Mouse (Mus musculus) kidney, postnatal 10 days (tissue): ENCODE data around the gene Lrch3.
"Not testable (repeated sequence)": the region's sequence is repeated elsewhere in the genome, so short reads cannot be mapped to it uniquely, and the experiment has no call there.

Experiments used
- DNase-seq: peaks from one replicate; pipeline ENCODE4 v3.0.0; 2021; ENCODE audit warnings: mixed read lengths

Gene Lrch3

DNA sequence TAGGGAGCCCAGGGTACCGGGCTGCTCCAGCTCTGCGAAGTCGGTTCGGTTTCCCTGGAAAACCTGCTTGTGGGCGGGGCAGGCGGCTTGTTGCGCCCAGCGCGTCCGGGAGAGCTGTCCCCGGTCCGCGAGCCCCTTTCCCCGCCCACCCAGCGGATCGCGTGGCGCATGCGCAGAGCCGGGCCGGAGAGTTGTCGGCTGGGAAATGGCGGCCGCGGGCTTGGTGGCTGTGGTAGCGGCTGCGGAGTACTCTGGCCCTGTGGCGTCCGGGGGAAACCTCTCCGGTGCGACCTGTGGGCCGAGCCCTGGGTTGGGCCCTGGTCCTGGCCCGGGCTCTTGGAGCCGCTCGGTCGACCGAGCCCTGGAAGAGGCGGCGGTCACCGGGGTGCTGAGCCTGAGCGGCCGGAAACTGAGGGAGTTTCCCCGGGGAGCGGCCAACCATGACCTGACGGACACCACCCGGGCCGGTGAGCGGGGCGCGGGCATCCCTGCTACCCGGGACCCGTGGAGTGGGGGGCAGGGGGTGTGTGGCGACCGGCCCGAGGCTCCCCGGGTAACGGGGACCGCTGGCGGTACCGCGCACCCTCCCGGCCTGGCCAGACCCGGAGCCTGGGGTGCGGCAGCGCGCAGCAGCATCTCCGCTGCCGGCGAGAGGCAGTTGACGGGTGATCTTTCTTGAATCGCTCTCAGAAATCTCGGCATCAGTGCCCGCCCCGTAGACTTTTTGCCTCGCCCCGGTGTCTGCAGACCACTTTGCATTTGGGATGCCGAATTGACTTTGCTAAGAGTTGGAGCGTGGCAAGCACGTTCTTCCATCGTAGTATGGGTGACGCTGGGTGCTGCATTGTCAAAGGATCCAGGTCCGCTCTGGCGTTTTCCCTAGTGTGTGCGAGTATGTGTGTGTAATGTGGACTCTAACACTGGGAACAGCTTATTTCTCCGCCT is at the start of gene Lrch3:
TSS of gene Lrch3 (plus strand) at position 164 of the 945 bp plus-strand sequence.
- DNase-seq = peak; percentile 98

- no peak for DNase-seq
Observed at GRCm38 (mm10) chr16:32865401-32865800, 48.5 kb upstream of the Lrch3 start.

DNA sequence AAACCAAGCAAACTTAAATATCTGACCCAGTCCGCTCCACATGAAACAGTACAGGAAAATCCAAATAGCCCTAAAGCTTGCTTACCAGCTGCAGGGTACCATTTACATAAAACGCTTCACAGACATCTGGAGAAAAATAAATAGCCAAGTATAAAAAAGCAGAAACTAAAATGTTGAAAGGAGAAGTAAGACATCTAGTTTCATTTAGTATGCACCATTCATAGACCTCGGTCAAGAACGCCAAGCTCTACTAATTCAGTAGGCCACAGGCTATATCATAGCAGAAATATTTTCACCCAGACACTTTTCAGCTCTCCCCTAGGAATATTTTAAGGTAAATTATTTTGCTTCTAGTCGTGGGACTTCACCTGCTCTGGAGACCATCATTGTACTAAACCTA is 47.2 kb upstream of the Lrch3 start:
- DNase-seq = no peak

DNA sequence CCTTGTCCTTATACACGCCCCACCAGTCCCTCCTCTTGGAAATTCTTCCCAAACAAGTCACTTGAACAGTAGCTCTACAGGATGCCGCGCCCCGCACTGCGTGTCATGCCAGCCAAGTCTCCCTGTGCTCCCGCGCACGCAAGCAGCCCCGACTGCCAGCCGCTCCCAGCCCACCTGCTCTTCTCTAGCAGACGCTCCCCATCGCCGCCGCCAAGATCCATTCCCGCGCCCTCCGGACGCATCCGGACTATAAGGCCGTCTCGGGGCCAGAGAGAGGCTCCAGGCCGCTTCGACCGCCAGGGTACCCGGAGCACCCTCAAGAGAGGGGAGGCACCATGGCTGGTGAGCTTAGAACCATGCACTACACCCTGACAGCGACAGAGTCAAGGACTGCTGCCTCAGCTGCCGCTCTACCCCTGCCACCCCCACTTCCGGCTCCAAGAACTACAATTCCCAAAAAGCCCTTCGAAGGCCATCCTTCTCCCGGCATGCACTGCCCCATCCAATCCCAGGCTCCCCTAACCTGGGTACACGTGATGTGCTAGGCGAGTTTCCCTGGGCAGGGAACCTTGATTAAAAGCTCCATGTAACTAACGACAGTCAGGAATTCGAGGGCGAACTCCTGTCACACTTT is 45.9 kb upstream of the Lrch3 start:
- peak; percentile 91 for DNase-seq

- DNase-seq = no peak
Observed at GRCm38 (mm10) chr16:32870231-32870630, 43.7 kb upstream of the Lrch3 start.

DNA sequence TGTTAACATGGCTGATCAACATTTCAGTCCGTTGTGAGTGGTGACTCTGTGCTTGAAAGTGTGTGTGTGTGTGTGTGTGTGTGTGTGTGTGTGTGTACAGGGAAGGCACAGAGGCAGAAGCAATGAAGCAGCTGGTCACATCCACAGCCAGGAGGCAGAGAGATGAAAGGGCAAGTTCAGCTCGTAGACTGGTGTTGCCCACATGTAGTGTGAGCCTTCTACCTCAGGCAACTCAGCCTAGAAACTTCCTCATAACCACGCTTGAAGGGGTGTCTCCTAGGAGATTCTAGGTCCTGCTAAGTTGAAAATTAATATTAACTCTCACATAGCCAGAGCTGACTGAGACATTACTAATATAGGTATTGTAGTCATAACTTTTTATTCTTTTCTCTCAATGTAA is 40.5 kb upstream of the Lrch3 start:
- DNase-seq = no peak

- DNase-seq = not testable (repeated sequence)
Observed at GRCm38 (mm10) chr16:32875281-32875680, 38.6 kb upstream of the Lrch3 start.

DNA sequence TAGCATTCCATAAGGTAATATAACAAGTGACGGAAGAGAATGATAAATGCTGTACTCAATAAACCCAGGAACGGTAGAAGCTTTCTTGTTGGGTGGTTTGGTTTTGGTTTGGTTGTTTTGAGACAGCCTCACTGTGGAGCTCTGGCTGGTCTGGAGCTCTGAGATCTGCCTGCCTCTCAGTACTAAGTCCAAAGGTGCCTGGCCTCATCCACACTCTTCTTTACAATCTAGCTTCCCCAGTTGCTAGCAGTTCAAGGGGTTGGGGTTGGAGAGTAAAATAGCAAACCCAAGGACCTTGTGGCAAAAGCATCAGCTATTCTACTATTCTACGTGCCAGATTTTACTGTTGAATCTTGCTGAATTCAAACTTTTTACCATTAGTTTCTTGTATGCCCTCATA is 38.1 kb upstream of the Lrch3 start:
- DNase-seq = peak; percentile 25

GRCm38 (mm10) chr16:32876831-32877230 is 37.1 kb upstream of the Lrch3 start:
- no peak for DNase-seq

- DNase-seq = peak; percentile 98
Observed at GRCm38 (mm10) chr16:32877343-32878156, 36.4 kb upstream of the Lrch3 start, which contains the start of the genes Fyttd1 and Rubcn. Fyttd1 (plus strand) TSS chr16:32877500. Rubcn (minus strand) TSS chr16:32877766.

GRCm38 (mm10) chr16:32878157-32878598 is 35.7 kb upstream of the Lrch3 start:
- no peak for DNase-seq

DNA sequence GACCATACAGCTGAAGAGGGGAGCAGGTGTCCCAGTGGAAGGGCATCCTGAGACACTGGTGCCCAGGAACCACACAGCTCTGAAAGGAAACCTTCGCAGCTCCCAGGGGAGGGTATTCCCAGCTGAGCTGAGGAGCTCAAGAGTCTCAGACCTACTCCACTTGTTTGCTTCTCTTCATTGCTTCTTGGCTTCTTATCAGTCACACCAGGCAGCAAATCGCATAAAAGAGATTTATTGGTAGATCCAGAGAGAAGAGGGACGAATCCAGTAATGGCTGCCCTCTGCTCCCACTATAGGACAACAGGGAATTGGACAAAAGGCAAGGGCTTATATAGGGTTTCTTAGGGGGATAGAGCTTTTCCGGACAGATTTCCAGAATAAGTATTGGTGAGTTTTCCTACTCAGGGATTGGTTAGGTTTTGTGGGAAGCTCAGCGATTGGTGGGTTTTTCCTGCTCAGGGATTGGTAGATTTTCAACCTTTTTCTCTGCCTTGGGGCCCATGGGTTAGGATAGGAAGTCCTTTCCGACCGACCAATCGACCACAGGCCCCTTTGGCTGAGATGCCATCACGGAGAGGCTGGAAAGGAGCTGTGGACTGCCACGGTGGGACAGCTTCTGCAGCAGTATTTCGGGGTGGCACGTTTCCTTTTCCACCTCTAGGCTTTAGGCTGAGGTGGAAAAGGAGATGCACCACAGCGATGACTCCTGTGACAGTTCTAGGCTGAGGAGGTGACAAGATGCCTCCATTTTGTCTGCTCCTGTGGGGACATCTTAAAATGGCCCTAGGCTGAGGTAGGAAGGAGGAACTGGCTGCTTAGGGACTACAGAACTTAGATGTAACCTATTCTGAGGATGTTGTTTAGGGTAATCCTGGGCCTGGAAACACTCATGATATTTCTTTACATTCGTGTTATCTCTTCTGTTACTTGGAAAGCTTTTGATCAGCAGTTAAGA is 34.7 kb upstream of the Lrch3 start:
- no peak for DNase-seq

DNA sequence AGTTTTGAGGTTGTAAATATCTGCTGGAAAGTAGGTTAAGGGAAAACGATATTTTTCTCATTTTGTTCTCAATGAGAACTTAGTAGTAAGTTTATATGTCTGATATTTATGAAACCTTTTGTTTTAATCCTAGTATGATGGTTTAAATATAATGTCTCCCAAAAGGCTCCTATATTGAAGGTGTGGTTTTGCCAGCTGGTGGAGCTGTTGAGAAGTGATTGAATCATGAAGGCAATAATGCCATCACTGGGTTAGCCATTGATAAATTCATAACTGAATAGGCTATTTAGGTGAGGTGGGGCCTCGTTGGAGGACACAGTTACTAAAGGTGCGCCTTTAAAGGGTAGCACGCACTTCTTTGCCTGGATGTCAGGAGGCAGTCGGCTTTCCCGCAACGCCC is 32.4 kb upstream of the Lrch3 start:
- DNase-seq = no peak

- DNase-seq = no peak
Observed at GRCm38 (mm10) chr16:32887996-32888395, 25.9 kb upstream of the Lrch3 start.

- peak; percentile 22 for DNase-seq
Observed at GRCm38 (mm10) chr16:32889881-32890280, 24.0 kb upstream of the Lrch3 start.

DNA sequence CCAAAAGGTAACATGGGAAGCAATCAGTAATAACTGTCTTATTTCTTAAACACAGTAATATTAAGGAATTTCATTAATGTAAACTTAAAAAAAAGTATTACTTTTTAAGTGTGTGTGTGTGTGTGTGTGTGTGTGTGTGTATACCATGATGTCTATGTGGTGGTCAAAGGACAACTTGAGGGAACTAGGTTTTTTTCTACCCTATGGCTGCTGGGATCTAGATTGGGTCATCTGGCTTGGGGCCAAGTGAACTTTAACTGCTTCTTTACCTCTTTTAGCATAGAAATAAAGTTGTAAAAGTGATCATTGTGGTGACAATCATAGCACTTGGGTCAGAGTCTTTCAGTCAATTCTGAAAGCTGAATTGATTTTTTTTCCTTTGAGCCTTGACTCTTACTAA is 17.8 kb upstream of the Lrch3 start:
- DNase-seq = no peak

GRCm38 (mm10) chr16:32901360-32902050 is 12.4 kb upstream of the Lrch3 start:
- DNase-seq = no peak

GRCm38 (mm10) chr16:32902051-32902428 is 11.9 kb upstream of the Lrch3 start:
- DNase-seq = no peak

DNA sequence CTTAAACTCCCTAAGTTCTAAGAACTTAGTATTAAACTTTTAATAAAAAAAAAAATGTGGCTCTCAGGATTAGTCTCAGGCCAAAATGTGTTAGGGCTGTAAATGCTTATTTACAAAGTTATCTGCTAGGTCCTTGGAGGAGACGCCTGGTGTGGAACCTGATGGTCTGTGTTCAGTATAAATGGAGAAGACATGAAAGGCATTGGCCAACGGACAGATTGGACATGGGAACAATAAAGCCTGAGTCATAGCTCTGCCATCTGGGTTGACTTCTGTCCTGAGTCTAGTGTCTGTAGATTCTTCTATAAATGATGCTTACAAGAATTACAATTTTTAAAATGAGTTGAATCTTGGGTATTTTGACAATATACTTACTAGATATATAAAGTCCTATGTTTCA is 7.7 kb upstream of the Lrch3 start:
- DNase-seq = no peak

- peak; percentile 13 for DNase-seq
Observed at GRCm38 (mm10) chr16:32906727-32907126, 7.2 kb upstream of the Lrch3 start.

GRCm38 (mm10) chr16:32913212-32913611 is 688 bp upstream of the Lrch3 start:
- no peak for DNase-seq
